Mouse (Mus musculus) ES-E14 (cell line): ENCODE data around the gene Fam168b.

Experiments
- HCFC1 ChIP-seq: IDR thresholded peaks from 2 replicates; pipeline ENCODE4 v1.6.1; 2012; ENCODE audit warnings: low read length, inconsistent platforms, borderline replicate concordance; ENCODE audit not compliant: insufficient read depth
- MAFK ChIP-seq: IDR thresholded peaks from 2 replicates; pipeline ENCODE4 v1.6.1; 2014; ENCODE audit warnings: mild to moderate bottlenecking, low read depth, low read length, inconsistent platforms; ENCODE audit not compliant: insufficient read depth

- TF ChIP-seq MAFK (no peak), HCFC1 (no peak)
These were observed 21.5 kb downstream of the Fam168b start for GRCm38 (mm10) chr1:34821411-34821810.
